Mouse (Mus musculus): ENCODE measurements around the gene Camsap3.

Gene Camsap3

GRCm38 (mm10) chr8:3603439-3603838 lies 16.3 kb downstream of the Camsap3 start:
- DNase-seq, result no peak

GRCm38 (mm10) chr8:3606593-3606992 lies 19.5 kb downstream of the Camsap3 start:
- no peak for DNase-seq

- DNase-seq, result no peak
These were observed 20.7 kb downstream of the Camsap3 start for GRCm38 (mm10) chr8:3607822-3608221.

- peak; percentile 78 to 85 for DNase-seq
These were observed 22.1 kb downstream of the Camsap3 start for GRCm38 (mm10) chr8:3609046-3609815.

- DNase-seq, result peak; percentile 77 to 85
These were observed 22.7 kb downstream of the Camsap3 start for GRCm38 (mm10) chr8:3609816-3610150.

- peak; percentile 99 for DNase-seq
These were observed 34.3 kb downstream of the Camsap3 start, which contains the start of the genes Xab2 and Pet100 for GRCm38 (mm10) chr8:3621199-3621970. TSS of gene Xab2 (minus strand) at chr8:3621316. TSS of gene Pet100 (plus strand) at chr8:3621548.

GRCm38 (mm10) chr8:3622119-3622518 lies 35.0 kb downstream of the Camsap3 start:
- DNase-seq, result no peak

GRCm38 (mm10) chr8:3625445-3625844 lies 38.4 kb downstream of the Camsap3 start, which contains the start of gene Pcp2:
TSS of gene Pcp2 (minus strand) at chr8:3625545.
- no peak for DNase-seq

GRCm38 (mm10) chr8:3626971-3627370 lies 39.9 kb downstream of the Camsap3 start:
- no peak for DNase-seq

- DNase-seq, result no peak
These were observed 40.9 kb downstream of the Camsap3 start for GRCm38 (mm10) chr8:3628014-3628413.

- peak; percentile 85 to 90 for DNase-seq
These were observed 43.8 kb downstream of the Camsap3 start, which contains the start of gene Stxbp2 for GRCm38 (mm10) chr8:3630647-3631477. TSS of gene Stxbp2 (plus strand) at chr8:3630955.

- peak; percentile 44 to 57 for DNase-seq
These were observed 44.4 kb downstream of the Camsap3 start for GRCm38 (mm10) chr8:3631478-3631875.

- peak; percentile 81 to 86 for DNase-seq
These were observed 58.7 kb downstream of the Camsap3 start for GRCm38 (mm10) chr8:3645804-3646203.

- no peak for DNase-seq
These were observed 59.9 kb downstream of the Camsap3 start for GRCm38 (mm10) chr8:3646824-3647531.

- DNase-seq, result no peak
These were observed 60.5 kb downstream of the Camsap3 start for GRCm38 (mm10) chr8:3647561-3647960.

GRCm38 (mm10) chr8:3648268-3648667 lies 61.2 kb downstream of the Camsap3 start:
- peak; percentile 48 to 49 for DNase-seq

- DNase-seq, result no peak
These were observed 61.9 kb downstream of the Camsap3 start for GRCm38 (mm10) chr8:3648990-3649389.

- no peak for DNase-seq
These were observed 65.8 kb downstream of the Camsap3 start for GRCm38 (mm10) chr8:3652845-3653244.

- DNase-seq, result no peak
These were observed 67.8 kb downstream of the Camsap3 start for GRCm38 (mm10) chr8:3654726-3655508.

- DNase-seq, result no peak
These were observed 68.4 kb downstream of the Camsap3 start, which contains the start of gene Retn for GRCm38 (mm10) chr8:3655526-3655925. TSS of gene Retn (plus strand) at chr8:3655770.

- no peak for DNase-seq
These were observed 69.8 kb downstream of the Camsap3 start for GRCm38 (mm10) chr8:3656725-3657381.
